Mouse (Mus musculus) stomach, postnatal 0 days (tissue): Measurements from ENCODE around the gene Rasl10b.

Experiments used
- CTCF ChIP-seq: IDR thresholded peaks from 2 replicates; pipeline ENCODE4 v1.5.1; 2016; ENCODE audit warnings: antibody characterized with exemption, low read depth, mild to moderate bottlenecking, moderate library complexity
- EP300 ChIP-seq: optimal IDR thresholded peaks from 2 replicates; pipeline ENCODE3; 2016; ENCODE audit warnings: antibody characterized with exemption

GRCm38 (mm10) chr11:83465976-83466375 lies 57.0 kb downstream of the Rasl10b start:
- TF ChIP-seq EP300 (no peak), CTCF (no peak)
